Mouse (Mus musculus) kidney, embryonic 16.5 days (tissue): ENCODE measurements at regions not wholly inside any gene's neighbourhood (a gene's known extent, or its start where the extent isn't known, plus 50 kb on each side); places are given as distances from the start of the nearest gene placed in this dataset.

ENCODE experiments used
- ATAC-seq: fragments of 200-750 bp; cut with Nextera tagmentation; 2 replicates; pipeline ENCODE4 v1.8.0; 2017; ENCODE audit warnings: moderate TSS enrichment; ENCODE audit not compliant: low FRiP score, low TSS enrichment
- H3K27ac ChIP-seq: fragments of 300-500 bp; sonication (generic); 2 replicates; pipeline ENCODE4 v1.5.1; 2014; ENCODE audit warnings: low read length
- H3K27me3 ChIP-seq: fragments of 300-500 bp; sonication (generic); 2 replicates; pipeline ENCODE4 v1.6.1; 2014; ENCODE audit warnings: low read length, control low read depth, mixed read lengths; ENCODE audit not compliant: insufficient read depth
- H3K36me3 ChIP-seq: fragments of 300-500 bp; sonication (generic); 2 replicates; pipeline ENCODE4 v1.6.1; 2014; ENCODE audit warnings: low read length, control low read depth, mixed read lengths; ENCODE audit not compliant: insufficient read depth
- H3K4me1 ChIP-seq: fragments of 300-500 bp; sonication (generic); 2 replicates; pipeline ENCODE4 v1.6.1; 2014; ENCODE audit warnings: low read length, control low read depth, mixed read lengths; ENCODE audit not compliant: insufficient read depth
- H3K4me2 ChIP-seq: fragments of 300-500 bp; sonication (generic); replicated peaks from 2 replicates; pipeline ENCODE4 v1.6.1; 2014; ENCODE audit warnings: low read depth, low read length
- H3K4me3 ChIP-seq: fragments of 300-500 bp; sonication (generic); 2 replicates; pipeline ENCODE4 v1.5.1; 2014; ENCODE audit warnings: mild to moderate bottlenecking, low read length
- H3K9ac ChIP-seq: fragments of 300-500 bp; sonication (generic); replicated peaks from 2 replicates; pipeline ENCODE4 v1.6.1; 2014; ENCODE audit warnings: low read length
- H3K9me3 ChIP-seq: fragments of 300-500 bp; sonication (generic); 2 replicates; pipeline ENCODE4 v1.6.1; 2016; ENCODE audit warnings: low read length, control low read depth
- WGBS: fragments of 180-500 bp; shearing (Covaris S2); extraction: QIAGEN DNeasy Blood & Tissue Kit; methylation state at CpG from one replicate; pipeline ENCODE4 v1.1.7; 2014; 5-methylcytosine and 5-hydroxymethylcytosine counted together

GRCm38 (mm10) chr4:55817035-55817818 is 285.0 kb upstream of the Klf4 start:
- Histone ChIP-seq H3K9ac (no peak overlapping the region), H3K27ac (no peak overlapping the region), H3K27me3 (no peaks in the 10 kb centered on the region), H3K4me3 (no peak overlapping the region), H3K9me3 (no peaks in the 10 kb centered on the region), H3K4me2 (no peak overlapping the region), H3K36me3 (no peaks in the 10 kb centered on the region), H3K4me1 (no peaks in the 10 kb centered on the region)
- 87% methylated on average over 4 of the region's 4 CpGs for WGBS
- ATAC-seq, result no peak

DNA sequence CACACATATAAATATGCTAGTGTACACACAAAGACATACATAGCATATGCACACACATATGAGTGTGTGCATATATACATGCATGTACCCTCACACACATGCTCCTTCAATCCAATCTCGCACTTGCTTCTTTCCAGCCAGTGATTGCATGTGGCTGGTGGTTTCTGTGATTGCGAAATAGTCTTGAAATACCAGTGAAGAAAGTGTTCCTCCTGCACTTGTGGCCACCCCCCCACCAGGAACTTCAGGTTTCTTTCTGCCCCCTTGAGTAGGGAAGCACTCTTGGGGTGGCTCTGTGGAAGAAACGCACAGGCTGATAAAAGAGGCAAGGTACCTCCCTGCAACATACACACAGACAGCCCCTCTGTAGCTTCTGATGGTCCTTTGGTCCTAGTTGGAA is 283.6 kb upstream of the Klf4 start:
- H3K4me2 ChIP-seq, result no peak overlapping the region
- no peak overlapping the region for H3K4me3 ChIP-seq
- no peak for ATAC-seq
- WGBS, result 96% methylated on average over 3 of the region's 3 CpGs
- no peak overlapping the region for H3K27ac ChIP-seq
- H3K9ac ChIP-seq, result no peak overlapping the region
- H3K4me1 ChIP-seq, result no peaks in the 10 kb centered on the region
- no peaks in the 10 kb centered on the region for H3K36me3 ChIP-seq
- H3K9me3 ChIP-seq, result no peaks in the 10 kb centered on the region
- no peaks in the 10 kb centered on the region for H3K27me3 ChIP-seq

DNA sequence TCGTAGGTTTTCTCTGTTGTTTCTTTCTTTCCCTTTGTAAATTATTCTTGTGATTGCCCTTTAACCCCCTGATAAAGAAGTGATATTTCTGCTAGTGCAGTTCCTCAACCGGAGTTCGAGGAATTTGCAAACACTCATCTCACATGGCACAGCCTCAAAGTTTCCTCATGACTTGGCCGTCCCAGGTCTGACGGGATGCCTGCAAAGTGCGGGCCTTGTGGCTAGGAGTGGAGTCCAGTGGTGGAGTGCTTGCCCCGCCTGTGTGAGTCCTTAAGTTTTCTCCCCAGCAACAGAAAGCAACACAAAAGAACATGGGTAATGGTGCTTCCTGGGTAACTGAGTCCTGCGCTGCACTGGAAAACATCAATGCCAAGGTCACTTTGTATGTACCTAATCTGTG is 280.6 kb upstream of the Klf4 start:
- H3K4me2 ChIP-seq, result no peak overlapping the region
- no peaks in the 10 kb centered on the region for H3K4me1 ChIP-seq
- H3K27ac ChIP-seq, result no peak overlapping the region
- no peaks in the 10 kb centered on the region for H3K27me3 ChIP-seq
- no peak for ATAC-seq
- no peak overlapping the region for H3K4me3 ChIP-seq
- H3K36me3 ChIP-seq, result no peaks in the 10 kb centered on the region
- WGBS, result 83% methylated on average over 8 of the region's 8 CpGs
- H3K9ac ChIP-seq, result no peak overlapping the region
- H3K9me3 ChIP-seq, result no peaks in the 10 kb centered on the region

DNA sequence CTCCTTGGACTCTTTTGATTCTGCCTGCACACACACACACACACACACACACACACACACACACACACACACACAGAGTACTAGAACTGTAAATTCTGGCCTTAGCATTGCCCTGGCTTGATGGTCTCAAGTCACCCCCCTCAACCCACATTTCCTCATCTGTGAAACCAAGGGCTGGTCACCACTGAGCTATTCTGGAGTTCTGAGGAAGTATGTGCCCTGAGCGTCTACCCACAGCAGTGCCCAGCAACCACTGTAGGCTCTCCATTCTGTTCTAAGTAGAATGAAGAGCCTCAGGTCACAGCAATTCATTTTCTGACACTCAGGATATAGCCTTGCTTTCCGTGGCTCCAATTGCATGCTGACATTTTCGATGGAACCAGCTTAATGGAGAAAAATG is 279.4 kb upstream of the Klf4 start:
- Histone ChIP-seq H3K4me2 (no peak overlapping the region), H3K4me1 (no peaks in the 10 kb centered on the region), H3K36me3 (no peaks in the 10 kb centered on the region), H3K9ac (no peak overlapping the region), H3K27ac (no peak overlapping the region), H3K27me3 (no peaks in the 10 kb centered on the region), H3K9me3 (no peaks in the 10 kb centered on the region), H3K4me3 (no peak overlapping the region)
- ATAC-seq, result no peak
- 70% methylated on average over 3 of the region's 3 CpGs for WGBS

- Histone ChIP-seq H3K36me3 (no peaks in the 10 kb centered on the region), H3K9me3 (no peaks in the 10 kb centered on the region), H3K27ac (no peak overlapping the region), H3K27me3 (no peaks in the 10 kb centered on the region), H3K4me3 (no peak overlapping the region), H3K9ac (no peak overlapping the region), H3K4me2 (no peak overlapping the region), H3K4me1 (no peaks in the 10 kb centered on the region)
- ATAC-seq, result no peak
- WGBS, result 78% methylated on average over 5 of the region's 5 CpGs
These were observed 276.2 kb upstream of the Klf4 start for GRCm38 (mm10) chr4:55808501-55808900.

GRCm38 (mm10) chr4:55806799-55807198 is 274.5 kb upstream of the Klf4 start:
- H3K27ac ChIP-seq, result no peak overlapping the region
- 90% methylated on average over 3 of the region's 3 CpGs for WGBS
- no peak overlapping the region for H3K4me2 ChIP-seq
- no peak for ATAC-seq
- no peaks in the 10 kb centered on the region for H3K4me1 ChIP-seq
- no peaks in the 10 kb centered on the region for H3K27me3 ChIP-seq
- H3K4me3 ChIP-seq, result no peak overlapping the region
- no peak overlapping the region for H3K9ac ChIP-seq
- H3K9me3 ChIP-seq, result no peaks in the 10 kb centered on the region
- no peaks in the 10 kb centered on the region for H3K36me3 ChIP-seq

DNA sequence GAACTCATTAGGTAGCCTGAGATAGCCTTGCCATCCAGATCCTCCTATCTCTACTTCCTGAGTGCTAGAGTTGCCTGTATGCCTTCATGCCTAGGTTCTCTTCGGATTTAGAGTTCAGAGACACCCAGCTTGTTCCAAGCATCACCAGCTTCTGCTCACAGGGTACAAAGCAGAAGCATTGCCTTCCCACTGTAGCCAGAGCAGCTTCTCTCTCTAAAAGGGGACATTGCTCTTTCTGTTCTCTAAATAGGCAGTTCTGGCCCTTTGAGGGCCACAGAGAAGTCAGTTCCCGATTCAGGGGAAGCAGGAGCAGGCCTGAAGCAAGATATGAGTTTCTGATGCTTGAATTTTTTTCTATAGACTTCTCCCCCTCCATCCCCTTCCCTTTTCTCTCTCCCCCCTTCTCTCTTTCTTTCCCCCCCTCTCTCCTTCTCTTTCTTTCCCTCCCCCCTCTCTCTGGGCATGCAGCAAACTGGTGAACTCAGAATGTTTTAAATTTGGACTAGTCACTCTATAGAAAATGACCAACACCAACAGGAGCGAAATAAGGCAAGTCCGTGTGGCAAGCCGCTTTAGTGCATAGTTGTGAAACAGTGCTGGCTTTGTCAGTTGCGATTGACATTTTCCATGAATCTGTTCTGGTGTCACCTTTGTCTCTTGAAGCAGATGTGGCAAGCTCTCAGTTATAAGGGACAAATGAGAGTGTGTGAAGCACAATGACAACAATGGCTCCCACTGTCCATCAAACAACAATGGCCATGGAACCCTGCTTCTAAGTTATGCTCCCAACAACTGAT is 273.2 kb upstream of the Klf4 start:
- no peak overlapping the region for H3K4me2 ChIP-seq
- 90% methylated on average over 6 of the region's 6 CpGs for WGBS
- H3K36me3 ChIP-seq, result no peaks in the 10 kb centered on the region

DNA sequence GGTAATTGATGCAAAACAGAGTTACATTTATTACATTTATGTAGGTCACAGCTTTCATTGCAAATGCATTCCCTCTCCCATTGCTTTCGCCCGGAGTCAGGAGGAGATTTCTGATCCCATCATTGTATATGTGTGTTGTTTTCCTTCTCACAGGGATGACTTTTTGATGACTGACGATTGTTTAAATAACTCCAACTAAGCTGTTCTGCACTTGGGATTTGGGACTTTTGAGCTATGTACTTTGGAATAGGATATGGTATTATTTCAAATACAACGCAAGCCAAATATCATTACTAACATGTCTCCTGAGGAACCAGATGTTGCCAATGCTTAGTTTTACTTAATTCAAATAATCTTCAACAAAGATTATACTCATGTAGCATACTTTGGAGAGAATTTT is 269.8 kb upstream of the Klf4 start:
- Histone ChIP-seq H3K4me2 (no peak overlapping the region), H3K9me3 (no peaks in the 10 kb centered on the region), H3K4me1 (no peaks in the 10 kb centered on the region), H3K4me3 (no peak overlapping the region), H3K27ac (no peak overlapping the region), H3K36me3 (no peaks in the 10 kb centered on the region), H3K27me3 (no peaks in the 10 kb centered on the region), H3K9ac (no peak overlapping the region)
- ATAC-seq, result no peak
- 74% methylated on average over 4 of the region's 4 CpGs for WGBS

More for the DNA sequence above, 273.2 kb upstream of the Klf4 start:
- Histone ChIP-seq H3K27ac (no peak overlapping the region), H3K4me3 (no peak overlapping the region), H3K9me3 (no peaks in the 10 kb centered on the region), H3K4me1 (no peaks in the 10 kb centered on the region), H3K9ac (no peak overlapping the region), H3K27me3 (no peaks in the 10 kb centered on the region)
- no peak for ATAC-seq

DNA sequence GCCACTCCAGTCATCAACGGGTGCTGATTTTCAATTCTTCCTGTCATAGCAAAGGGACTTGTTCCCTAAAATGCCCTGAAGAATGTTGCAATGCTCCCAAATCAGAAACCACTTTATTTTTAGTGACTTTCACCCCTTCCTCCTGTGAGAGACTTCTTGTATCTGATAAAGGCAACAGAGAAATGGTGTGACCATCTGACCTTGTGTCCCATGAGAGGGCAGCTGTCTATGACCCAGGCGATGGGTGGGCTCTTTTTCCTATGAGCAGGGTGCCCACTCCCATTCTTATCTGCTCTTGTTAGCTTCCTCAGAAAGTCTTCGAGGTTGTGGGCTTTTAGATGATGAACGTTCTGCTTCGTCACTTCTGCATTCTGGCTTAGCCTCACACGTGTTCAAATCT is 265.8 kb upstream of the Klf4 start:
- Histone ChIP-seq H3K4me1 (no peaks in the 10 kb centered on the region), H3K4me3 (no peak overlapping the region), H3K36me3 (no peaks in the 10 kb centered on the region), H3K27me3 (no peaks in the 10 kb centered on the region), H3K27ac (no peak overlapping the region), H3K9ac (no peak overlapping the region), H3K9me3 (no peaks in the 10 kb centered on the region), H3K4me2 (no peak overlapping the region)
- whole genome bisulfite sequencing, result 82% methylated on average over 6 of the region's 6 CpGs
- ATAC-seq, result no peak

GRCm38 (mm10) chr4:55781329-55781847 is 249.1 kb upstream of the Klf4 start:
- Histone ChIP-seq H3K9me3 (no peaks in the 10 kb centered on the region), H3K9ac (no peak overlapping the region), H3K27me3 (no peaks in the 10 kb centered on the region), H3K4me1 (no peaks in the 10 kb centered on the region), H3K27ac (no peak overlapping the region), H3K36me3 (no peaks in the 10 kb centered on the region), H3K4me2 (no peak overlapping the region), H3K4me3 (no peak overlapping the region)
- ATAC-seq, result no peak
